In the genomic region with DNA sequence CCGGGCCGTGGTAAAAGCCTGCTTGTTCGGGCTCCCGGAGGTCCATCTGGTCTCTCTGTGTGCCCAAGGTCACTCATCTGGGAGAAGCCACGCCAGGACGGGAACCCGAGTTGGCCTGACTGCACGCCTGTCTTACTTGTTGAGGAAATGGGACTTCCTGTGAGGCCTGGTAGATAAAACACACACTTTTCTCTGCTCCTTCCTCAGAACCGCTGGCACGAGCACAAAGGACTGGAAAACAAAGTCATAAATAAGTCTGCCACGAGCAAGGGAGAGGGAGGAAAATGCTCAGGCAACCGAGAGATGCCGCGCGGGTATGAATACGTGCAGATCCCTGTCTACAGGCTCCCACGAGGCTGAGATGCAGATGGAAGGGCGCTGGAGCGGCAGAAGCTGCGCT, we compare ENCODE assay signal across 8 mouse cellular contexts.
DNase-seq lines count a peak whose midpoint lies in the region; ATAC-seq lines count a peak whose summit lies in the region.

No protein-coding gene starts in this region.

- H3K27me3 ChIP-seq in forebrain, embryonic 10.5 days (ENCODE audit: poor library complexity, severe bottlenecking) = peaks cover 29% of the 10 kb centered on the region
- no peaks in the 10 kb centered on the region for H3K27me3 ChIP-seq in forebrain, embryonic 11.5 days (ENCODE audit: control insufficient read depth, insufficient read depth, low read length)
- H3K27me3 ChIP-seq in embryonic facial prominence, embryonic 14.5 days (replicated peaks; ENCODE audit: control insufficient read depth, insufficient read depth, low read length) = no peaks in the 10 kb centered on the region
- peaks cover 42% of the 10 kb centered on the region for H3K27me3 ChIP-seq in hindbrain, embryonic 13.5 days
- peaks cover 13% of the 10 kb centered on the region for H3K27me3 ChIP-seq in liver, embryonic 12.5 days (replicated peaks)
- peaks cover 19% of the 10 kb centered on the region for H3K27me3 ChIP-seq in neural tube, embryonic 15.5 days (replicated peaks)

- no peak overlapping the region for H3K4me3 ChIP-seq in forebrain, embryonic 10.5 days
- no peak overlapping the region for H3K4me3 ChIP-seq in forebrain, embryonic 11.5 days (ENCODE audit: low read depth, low read length)
- no peak overlapping the region for H3K4me3 ChIP-seq in embryonic facial prominence, embryonic 14.5 days (ENCODE audit: low read depth, low read length)
- H3K4me3 ChIP-seq in hindbrain, embryonic 13.5 days = no peak overlapping the region
- no peak overlapping the region for H3K4me3 ChIP-seq in liver, embryonic 12.5 days
- H3K4me3 ChIP-seq in neural tube, embryonic 15.5 days (replicated peaks) = no peak overlapping the region

- no peak overlapping the region for H3K9ac ChIP-seq in forebrain, embryonic 11.5 days (ENCODE audit: low read length)
- no peak overlapping the region for H3K9ac ChIP-seq in embryonic facial prominence, embryonic 14.5 days (ENCODE audit: low read depth, low read length)
- no peak overlapping the region; the same call in 1 of the 2 replicates for H3K9ac ChIP-seq in hindbrain, embryonic 13.5 days
- no peak overlapping the region for H3K9ac ChIP-seq in liver, embryonic 12.5 days
- H3K9ac ChIP-seq in neural tube, embryonic 15.5 days (replicated peaks) = no peak overlapping the region

- no peaks in the 10 kb centered on the region for H3K36me3 ChIP-seq in forebrain, embryonic 10.5 days (replicated peaks)
- H3K36me3 ChIP-seq in forebrain, embryonic 11.5 days (ENCODE audit: control insufficient read depth, insufficient read depth, low read length) = no peaks in the 10 kb centered on the region
- no peaks in the 10 kb centered on the region for H3K36me3 ChIP-seq in embryonic facial prominence, embryonic 14.5 days (ENCODE audit: control insufficient read depth, insufficient read depth, low read length)
- no peaks in the 10 kb centered on the region for H3K36me3 ChIP-seq in hindbrain, embryonic 13.5 days
- H3K36me3 ChIP-seq in liver, embryonic 12.5 days = no peaks in the 10 kb centered on the region
- no peaks in the 10 kb centered on the region for H3K36me3 ChIP-seq in neural tube, embryonic 15.5 days

- peak overlapping the region; percentile 60 for H3K27ac ChIP-seq in forebrain, embryonic 10.5 days
- no peak overlapping the region for H3K27ac ChIP-seq in forebrain, embryonic 11.5 days (ENCODE audit: low read depth, low read length)
- H3K27ac ChIP-seq in embryonic facial prominence, embryonic 14.5 days (replicated peaks; ENCODE audit: low read depth, low read length) = no peak overlapping the region; the same call in 1 of the 2 replicates
- H3K27ac ChIP-seq in hindbrain, embryonic 13.5 days = peak overlapping the region; percentile 48; the same call in 1 of the 2 replicates
- H3K27ac ChIP-seq in liver, embryonic 12.5 days = peak overlapping the region; percentile 54; the same call in 1 of the 2 replicates
- H3K27ac ChIP-seq in neural tube, embryonic 15.5 days (replicated peaks) = peak overlapping the region; percentile 62

- no peak overlapping the region for H3K4me2 ChIP-seq in forebrain, embryonic 11.5 days (ENCODE audit: low read depth, low read length, severe bottlenecking)
- no peak overlapping the region for H3K4me2 ChIP-seq in embryonic facial prominence, embryonic 14.5 days (ENCODE audit: low read depth, low read length)
- H3K4me2 ChIP-seq in hindbrain, embryonic 13.5 days = no peak overlapping the region
- H3K4me2 ChIP-seq in liver, embryonic 12.5 days = peak overlapping the region; percentile 1; the same call in 1 of the 2 replicates
- H3K4me2 ChIP-seq in neural tube, embryonic 15.5 days = peak overlapping the region; percentile 1

- no peak for DNase-seq in forebrain, embryonic 10.5 days (ENCODE audit: extremely low spot score, low spot score)
- DNase-seq in forebrain, embryonic 11.5 days (ENCODE audit: low spot score) = no peak
- peak; percentile 56 for DNase-seq in embryonic facial prominence, embryonic 14.5 days (ENCODE audit: low spot score)
- DNase-seq in retina, postnatal 1 day = no peak
- DNase-seq in cerebellum, postnatal 25 days = no peak

- no peak for ATAC-seq in forebrain, embryonic 11.5 days (replicated peaks; ENCODE audit: low FRiP score)
- no peak for ATAC-seq in embryonic facial prominence, embryonic 14.5 days (ENCODE audit: low read depth)
- no peak for ATAC-seq in hindbrain, embryonic 13.5 days (ENCODE audit: low FRiP score)
- no peak for ATAC-seq in liver, embryonic 12.5 days
- peak; percentile 45; the same call in 1 of the 2 replicates for ATAC-seq in neural tube, embryonic 15.5 days (ENCODE audit: low FRiP score)

- peaks cover 27% of the 10 kb centered on the region for H3K4me1 ChIP-seq in forebrain, embryonic 10.5 days
- H3K4me1 ChIP-seq in forebrain, embryonic 11.5 days (replicated peaks; ENCODE audit: control insufficient read depth, insufficient read depth, low read length) = no peaks in the 10 kb centered on the region
- H3K4me1 ChIP-seq in embryonic facial prominence, embryonic 14.5 days (ENCODE audit: control insufficient read depth, insufficient read depth, low read length) = peaks cover 26% of the 10 kb centered on the region
- H3K4me1 ChIP-seq in hindbrain, embryonic 13.5 days (replicated peaks) = peaks cover 32% of the 10 kb centered on the region
- H3K4me1 ChIP-seq in liver, embryonic 12.5 days = peaks cover 24% of the 10 kb centered on the region
- H3K4me1 ChIP-seq in neural tube, embryonic 15.5 days = peaks cover 16% of the 10 kb centered on the region

- WGBS in forebrain, embryonic 10.5 days = 72% methylated on average over 20 of the region's 20 CpGs
- WGBS in forebrain, embryonic 11.5 days = 70% methylated on average over 20 of the region's 20 CpGs
- 47% methylated on average over 20 of the region's 20 CpGs for WGBS in embryonic facial prominence, embryonic 14.5 days
- WGBS in hindbrain, embryonic 13.5 days = 37% methylated on average over 20 of the region's 20 CpGs
- WGBS in liver, embryonic 12.5 days (ENCODE audit: insufficient replicate concordance) = 22% methylated on average over 20 of the region's 20 CpGs
- WGBS in neural tube, embryonic 15.5 days = 9% methylated on average over 20 of the region's 20 CpGs

- no peaks in the 10 kb centered on the region for H3K9me3 ChIP-seq in forebrain, embryonic 10.5 days
- H3K9me3 ChIP-seq in forebrain, embryonic 11.5 days (ENCODE audit: control insufficient read depth, low read length) = no peaks in the 10 kb centered on the region
- no peaks in the 10 kb centered on the region for H3K9me3 ChIP-seq in embryonic facial prominence, embryonic 14.5 days (ENCODE audit: control insufficient read depth, low read length)
- H3K9me3 ChIP-seq in hindbrain, embryonic 13.5 days = no peaks in the 10 kb centered on the region
- no peaks in the 10 kb centered on the region for H3K9me3 ChIP-seq in liver, embryonic 12.5 days (replicated peaks)
- H3K9me3 ChIP-seq in neural tube, embryonic 15.5 days (replicated peaks) = no peaks in the 10 kb centered on the region

Comparison
In these comparisons a context has a peak if more than half of its experiments do, and no peak if none do; other contexts are left out.
1. H3K27ac ChIP-seq: peak in forebrain, embryonic 10.5 days (single experiment), hindbrain, embryonic 13.5 days (single experiment), liver, embryonic 12.5 days (single experiment) and neural tube, embryonic 15.5 days (single experiment); none in forebrain, embryonic 11.5 days (single experiment) and embryonic facial prominence, embryonic 14.5 days (single experiment).
2. H3K4me2 ChIP-seq: peak in liver, embryonic 12.5 days (single experiment) and neural tube, embryonic 15.5 days (single experiment); none in forebrain, embryonic 11.5 days (single experiment), embryonic facial prominence, embryonic 14.5 days (single experiment) and hindbrain, embryonic 13.5 days (single experiment).